ENCODE assay signal across 8 mouse cellular contexts in genomic region chr17:33523431-33523917, GRCm38 (mm10). TPM values are rescaled to one million over a fixed set of nuclear protein-coding genes. Genes with fewer than 3 reads are reported as not detected.
DNase-seq lines count a peak whose midpoint lies in the region; ATAC-seq and TF ChIP-seq lines count a peak whose summit lies in the region.

No protein-coding gene starts in this region.

- H3K4me3 ChIP-seq in lung, adult 2 months (replicated peaks; ENCODE audit: extremely low read depth, low read depth, low read length): peak overlapping the region; percentile 29
- peak overlapping the region; percentile 68 for H3K4me3 ChIP-seq in forebrain, postnatal 0 days (ENCODE audit: low read depth, low read length)
- peak overlapping the region; percentile 53 for H3K4me3 ChIP-seq in limb, embryonic 15.5 days

- ATAC-seq in forebrain, postnatal 0 days: peak; percentile 55; the same call in 1 of the 2 replicates
- peak; percentile 72 for ATAC-seq in limb, embryonic 15.5 days (ENCODE audit: insufficient number of reproducible peaks, low FRiP score, low TSS enrichment, low read depth)

- H3K9me3 ChIP-seq in forebrain, postnatal 0 days (ENCODE audit: low read length): no peaks in the 10 kb centered on the region
- H3K9me3 ChIP-seq in limb, embryonic 15.5 days: no peaks in the 10 kb centered on the region

- no peaks in the 10 kb centered on the region for H3K27me3 ChIP-seq in forebrain, postnatal 0 days (ENCODE audit: insufficient read depth, low read length)
- no peaks in the 10 kb centered on the region for H3K27me3 ChIP-seq in limb, embryonic 15.5 days
- H3K27me3 ChIP-seq in splenic B cell, adult 2 months (ENCODE audit: control insufficient read depth, insufficient read depth, low read length, poor library complexity, severe bottlenecking): no peaks in the 10 kb centered on the region

- no peak for TF ChIP-seq CTCF in lung, adult 2 months (IDR thresholded peaks at IDR 0.05; ENCODE audit: insufficient read depth, low read length)
- no peak for TF ChIP-seq CTCF in forebrain, postnatal 0 days (IDR thresholded peaks at IDR 0.05; ENCODE audit: low read depth)

- no peak for TF ChIP-seq POLR2A in lung, adult 2 months (IDR thresholded peaks at IDR 0.05; ENCODE audit: borderline replicate concordance, extremely low read depth, low read depth, low read length)

- peak; percentile 50 for DNase-seq in lung, adult 2 months
- no peak for DNase-seq in lung, postnatal 25 days (ENCODE audit: low spot score)
- DNase-seq in adrenal gland, postnatal 10 days: peak; percentile 40
- DNase-seq in forebrain, postnatal 0 days: no peak
- DNase-seq in splenic B cell, adult 2 months (ENCODE audit: low read depth, low spot score): peak; percentile 10
- no peak for DNase-seq in retina, postnatal 1 day
- DNase-seq in urinary bladder, postnatal 4 days (ENCODE audit: low spot score in 2 of 2): no peak

- H3K36me3 ChIP-seq in forebrain, postnatal 0 days (ENCODE audit: insufficient read depth): no peaks in the 10 kb centered on the region
- H3K36me3 ChIP-seq in limb, embryonic 15.5 days: peaks cover 8% of the 10 kb centered on the region; the same call in 1 of the 2 replicates
- H3K36me3 ChIP-seq in splenic B cell, adult 2 months (ENCODE audit: control insufficient read depth, insufficient read depth, low read length, poor library complexity, severe bottlenecking): peaks cover 2% of the 10 kb centered on the region; the same call in 1 of the 2 replicates

- peak overlapping the region; percentile 70 for H3K9ac ChIP-seq in forebrain, postnatal 0 days
- peak overlapping the region; percentile 47 for H3K9ac ChIP-seq in limb, embryonic 15.5 days

- 0 out of 2 replicates have a peak overlapping the region, but pooled peaks have one; percentile 45 for H3K27ac ChIP-seq in forebrain, postnatal 0 days (ENCODE audit: low read depth, low read length)
- peak overlapping the region; percentile 84 for H3K27ac ChIP-seq in limb, embryonic 15.5 days

- WGBS in lung, adult 2 months: 5% methylated on average over 13 of the region's 13 CpGs
- WGBS in forebrain, postnatal 0 days: 3% methylated on average over 13 of the region's 13 CpGs
- WGBS in limb, embryonic 15.5 days: 2% methylated on average over 12 of the region's 13 CpGs

- H3K4me2 ChIP-seq in forebrain, postnatal 0 days (ENCODE audit: low read depth): peak overlapping the region; percentile 52
- H3K4me2 ChIP-seq in limb, embryonic 15.5 days: peak overlapping the region; percentile 72

- no peaks in the 10 kb centered on the region; the same call in 1 of the 2 replicates for H3K4me1 ChIP-seq in lung, adult 2 months (ENCODE audit: control insufficient read depth, insufficient read depth, low read length)
- 0 out of 2 replicates have a peak, but pooled peaks cover 3% of the 10 kb centered on the region for H3K4me1 ChIP-seq in forebrain, postnatal 0 days (ENCODE audit: insufficient read depth)
- H3K4me1 ChIP-seq in limb, embryonic 15.5 days: peaks cover 36% of the 10 kb centered on the region

RNA-seq across cellular contexts. Expression of gene Adamts10, which starts 0.5 kb away (rescaled TPM):
- 252 and 259 TPM in 2 replicates for polyA plus RNA-seq in lung, adult 2 months (2012; rRNA removed)
- total RNA-seq in adrenal gland, postnatal 10 days (2021): 10 to 100 TPM; 37.1 to 56.8 TPM
- total RNA-seq in forebrain, postnatal 0 days (2014; rRNA removed): 53.2 and 56.6 TPM in 2 replicates
- 12.3 and 20.3 TPM in 2 replicates for polyA plus RNA-seq in forebrain, postnatal 0 days (2015; fragmentation: Nextera tagmentation; extraction: Ambion mirVana)
- 91.1 and 94.0 TPM in 2 replicates for polyA plus RNA-seq in limb, embryonic 15.5 days (2015; fragmentation: Nextera tagmentation; extraction: Ambion mirVana)

RNA-seq across cellular contexts. Expression of gene Myo1f, which starts 32.0 kb away (rescaled TPM):
- polyA plus RNA-seq in lung, adult 2 months (2012; rRNA removed): 13.2 and 18.6 TPM in 2 replicates
- total RNA-seq in adrenal gland, postnatal 10 days (2021): 1 to 10 TPM; 4.2 to 4.6 TPM
- 2.0 and 2.3 TPM in 2 replicates for total RNA-seq in forebrain, postnatal 0 days (2014; rRNA removed)
- 0.87 and 1.5 TPM in 2 replicates for polyA plus RNA-seq in forebrain, postnatal 0 days (2015; fragmentation: Nextera tagmentation; extraction: Ambion mirVana)
- polyA plus RNA-seq in limb, embryonic 15.5 days (2015; fragmentation: Nextera tagmentation; extraction: Ambion mirVana): 5.6 and 6.2 TPM in 2 replicates

Comparison
In these comparisons a context has a peak if more than half of its experiments do, and no peak if none do; other contexts are left out.
1. DNase-seq: peak in lung, adult 2 months (single experiment), adrenal gland, postnatal 10 days (single experiment) and splenic B cell, adult 2 months (single experiment); none in lung, postnatal 25 days (single experiment), forebrain, postnatal 0 days (single experiment), retina, postnatal 1 day (single experiment) and urinary bladder, postnatal 4 days (0 of 2).
2. Peak in every context shown above with its lines, with median percentiles within 50 percentile points of each other: H3K4me3 ChIP-seq.